Mouse (Mus musculus) ES-E14 (cell line): ENCODE data around the gene Gm973. TPM values are rescaled to one million over a fixed set of nuclear protein-coding genes. Genes with fewer than 3 reads are reported as not detected.

Experiments used
- DNase-seq: peaks from one replicate; pipeline ENCODE4 v3.0.0-alpha.2; 2013; ENCODE audit warnings: low read depth, low spot score
- H3K27ac ChIP-seq: 2 replicates; pipeline ENCODE4 v1.5.1; 2012; ENCODE audit warnings: low read depth, mild to moderate bottlenecking, low read length, moderate library complexity, mixed read lengths; ENCODE audit not compliant: poor library complexity, insufficient read depth, severe bottlenecking
- H3K36me3 ChIP-seq: 2 replicates; pipeline ENCODE4 v1.6.1; 2012; ENCODE audit warnings: mild to moderate bottlenecking, low read length, moderate library complexity, mixed read lengths; ENCODE audit not compliant: control insufficient read depth, poor library complexity, insufficient read depth, severe bottlenecking
- H3K4me1 ChIP-seq, 2 experiments: fragments of 150-350 bp in 1 of 2; sonication (generic) in 1 of 2; 2 replicates each; pipeline ENCODE4 v1.6.1; 2012; ENCODE audit warnings: low read length in 2 of 2, mild to moderate bottlenecking in 1 of 2, mixed read lengths in 1 of 2; ENCODE audit not compliant: control insufficient read depth in 2 of 2, insufficient read depth in 2 of 2, poor library complexity in 1 of 2
- H3K4me3 ChIP-seq, 2 experiments: fragments of 150-350 bp in 1 of 2; sonication (generic) in 1 of 2; 2 replicates each; pipeline ENCODE4 v1.5.1; 2012; ENCODE audit warnings: low read length in 2 of 2, low read depth in 1 of 2, mild to moderate bottlenecking in 1 of 2, mixed read lengths in 1 of 2; ENCODE audit not compliant: insufficient read depth in 1 of 2, poor library complexity in 1 of 2, severe bottlenecking in 1 of 2
- H3K9ac ChIP-seq: 2 replicates; pipeline ENCODE4 v1.6.1; 2012; ENCODE audit warnings: low read depth, mild to moderate bottlenecking, low read length, mixed read lengths; ENCODE audit not compliant: poor library complexity, insufficient read depth, severe bottlenecking
- H3K9me3 ChIP-seq: fragments of 150-350 bp; sonication (generic); 2 replicates; pipeline ENCODE4 v1.6.1; 2012; ENCODE audit warnings: low read depth, mild to moderate bottlenecking, low read length; ENCODE audit not compliant: control insufficient read depth, insufficient read depth
- CHD2 ChIP-seq: IDR thresholded peaks from 2 replicates; pipeline ENCODE4 v1.6.1; 2014; ENCODE audit warnings: mild to moderate bottlenecking, low read depth, low read length, inconsistent platforms
- HCFC1 ChIP-seq: IDR thresholded peaks from 2 replicates; pipeline ENCODE4 v1.6.1; 2012; ENCODE audit warnings: low read length, inconsistent platforms, borderline replicate concordance; ENCODE audit not compliant: insufficient read depth
- MAFK ChIP-seq: IDR thresholded peaks from 2 replicates; pipeline ENCODE4 v1.6.1; 2014; ENCODE audit warnings: mild to moderate bottlenecking, low read depth, low read length, inconsistent platforms; ENCODE audit not compliant: insufficient read depth
- ZC3H11A ChIP-seq: IDR thresholded peaks from 2 replicates; pipeline ENCODE4 v1.6.1; 2012; ENCODE audit warnings: low read depth, mild to moderate bottlenecking, inconsistent platforms, low read length, borderline replicate concordance
- ZNF384 ChIP-seq: IDR thresholded peaks from 2 replicates; pipeline ENCODE4 v1.6.1; 2012; ENCODE audit warnings: low read depth, low read length, inconsistent platforms
- in situ Hi-C, 2 experiments: fragments of 600-800 bp; cut with MboI; formaldehyde crosslinking; loops; one replicate each; pipeline ENCODE4 v1.15.1; 2025; ENCODE audit warnings: low sequenced_read_pairs in 2 of 2, inconsistent platforms in 1 of 2; ENCODE audit not compliant: unreplicated experiment in 2 of 2
- total RNA-seq: library from RNA; depleted of rRNA; stranded (reverse); fragments of 300-350 nt; gene quantifications from 2 replicates; pipeline ENCODE4 v1.2.3, GENCODE M21; 2012; rRNA removed

Gm973 gene
- total RNA-seq, 1 experiment: 5.8 TPM

GRCm38 (mm10) chr1:59673661-59674060, 157.6 kb downstream of the Gm973 start:
- Histone ChIP-seq H3K4me3 (no peak overlapping the region), H3K36me3 (no peaks in the 10 kb centered on the region), H3K9me3 (no peaks in the 10 kb centered on the region), H3K4me1 (peaks cover 0 to 6% of the 10 kb centered on the region in 2 experiments; a peak in 2 of 4 replicates), H3K27ac (no peak overlapping the region), H3K9ac (no peak overlapping the region)
- TF ChIP-seq HCFC1 (no peak), ZNF384 (no peak), CHD2 (no peak), ZC3H11A (no peak), MAFK (no peak)
- DNase-seq: no peak
- in situ Hi-C loops: no loop called here

GRCm38 (mm10) chr1:59683926-59684818, 168.1 kb downstream of the Gm973 start:
- H3K27ac ChIP-seq: no peak overlapping the region; the same call in 1 of the 2 replicates
- in situ Hi-C loops: no loop called here
- no peak for TF ChIP-seq ZC3H11A
- TF ChIP-seq CHD2: no peak
- TF ChIP-seq ZNF384: no peak
- TF ChIP-seq HCFC1: no peak
- no peak for TF ChIP-seq MAFK

GRCm38 (mm10) chr1:59684819-59685755, 169.0 kb downstream of the Gm973 start, which contains the start of gene Nop58:
Gene Nop58 (plus strand): TSS chr1:59684971.
- DNase-seq: peak; percentile 89
- Histone ChIP-seq H3K9me3 (no peaks in the 10 kb centered on the region), H3K36me3 (peaks cover 18% of the 10 kb centered on the region), H3K4me1 (no peaks in the 10 kb centered on the region), H3K9ac (peak within 1 kb of the TSS; percentile 98), H3K27ac (peak within 1 kb of the TSS; percentile 90), H3K4me3 (peak within 1 kb of the TSS; percentile 84 to 90)
- in situ Hi-C loops: no loop called here
- no peak for TF ChIP-seq ZC3H11A
- TF ChIP-seq MAFK: no peak
- peak; percentile 99 for TF ChIP-seq ZNF384
- TF ChIP-seq HCFC1: peak; percentile 79
- TF ChIP-seq CHD2: peak; percentile 98

More at GRCm38 (mm10) chr1:59683926-59684818, 168.1 kb downstream of the Gm973 start:
- DNase-seq: no peak
- H3K9me3 ChIP-seq: no peaks in the 10 kb centered on the region
- peak overlapping the region; percentile 62 for H3K9ac ChIP-seq
- H3K36me3 ChIP-seq: peaks cover 11% of the 10 kb centered on the region
- H3K4me3 ChIP-seq: peak overlapping the region in 1 of 2 experiments; percentile 51; a peak in 2 of 4 replicates
- no peaks in the 10 kb centered on the region for H3K4me1 ChIP-seq

Other genes with a start within 250 kb of the Gm973 start
- 57.9 and 88.8 TPM in 2 replicates for gene Fzd7, start 33.8 kb upstream of the Gm973 start, total RNA-seq
- gene Sumo1, start 154.6 kb downstream of the Gm973 start, total RNA-seq: 77.9 and 161 TPM in 2 replicates
- gene Nop58, start 168.7 kb downstream of the Gm973 start, total RNA-seq: 441 and 569 TPM in 2 replicates
- 11.9 and 17.0 TPM in 2 replicates for gene Bmpr2, start 247.1 kb downstream of the Gm973 start, total RNA-seq